In genomic region chr11:111066299-111066691, GRCm38 (mm10) we compare ENCODE assay signal across 8 mouse cellular contexts. TPM values are rescaled to one million over a fixed set of nuclear protein-coding genes. Genes with fewer than 3 reads are reported as not detected.
A peak's percentile ranks its signal among the peaks of the same experiment; 100 is the strongest.
DNase-seq lines count a peak whose midpoint lies in the region; ATAC-seq lines count a peak whose summit lies in the region.

No protein-coding gene starts in this region.

- peaks cover 3% of the 10 kb centered on the region; the same call in 1 of the 2 replicates for H3K27me3 ChIP-seq in midbrain, embryonic 15.5 days (replicated peaks)

- peak overlapping the region; percentile 72 for H3K4me3 ChIP-seq in midbrain, embryonic 15.5 days

- H3K27ac ChIP-seq in midbrain, embryonic 15.5 days: no peak overlapping the region

- H3K4me2 ChIP-seq in midbrain, embryonic 15.5 days: peak overlapping the region; percentile 91

- DNase-seq in embryo, embryonic 10 days (ENCODE audit: low spot score): peak; percentile 32
- DNase-seq in embryo, embryonic 10.5 days (ENCODE audit: low spot score): no peak
- peak; percentile 4 for DNase-seq in thymus, postnatal 14 days
- no peak for DNase-seq in thymus, postnatal 10 days (ENCODE audit: low spot score in 2 of 2)
- peak; percentile 63 for DNase-seq in hindlimb bud, embryonic 11.5 days (ENCODE audit: extremely low spot score, low read depth, low spot score)
- DNase-seq in cerebellum, postnatal 10 days: no peak
- no peak for DNase-seq in adipocyte (ENCODE audit: low spot score)

- H3K9me3 ChIP-seq in midbrain, embryonic 15.5 days: no peaks in the 10 kb centered on the region

- under 1% methylated on average over 9 of the region's 9 CpGs for WGBS in midbrain, embryonic 15.5 days

- no peaks in the 10 kb centered on the region for H3K36me3 ChIP-seq in midbrain, embryonic 15.5 days (replicated peaks)

- peak; percentile 72 for ATAC-seq in midbrain, embryonic 15.5 days (replicated peaks)

- peaks cover 16% of the 10 kb centered on the region for H3K4me1 ChIP-seq in midbrain, embryonic 15.5 days

- peak overlapping the region; percentile 48; the same call in 1 of the 2 replicates for H3K9ac ChIP-seq in midbrain, embryonic 15.5 days

RNA-seq across cellular contexts. Expression of gene Kcnj2, which starts 0.3 kb away (rescaled TPM):
- polyA plus RNA-seq in midbrain, embryonic 15.5 days (2015; fragmentation: Nextera tagmentation; extraction: Ambion mirVana): 1.2 and 1.6 TPM in 2 replicates

Comparison
In these comparisons a context has a peak if more than half of its experiments do, and no peak if none do; other contexts are left out.
1. DNase-seq: peak in embryo, embryonic 10 days (single experiment), thymus, postnatal 14 days (single experiment) and hindlimb bud, embryonic 11.5 days (single experiment); none in embryo, embryonic 10.5 days (single experiment), thymus, postnatal 10 days (0 of 2), cerebellum, postnatal 10 days (0 of 2) and adipocyte (single experiment).